Mouse (Mus musculus) embryonic facial prominence, embryonic 14.5 days (tissue): Measurements from ENCODE around the gene Nwd2. TPM values are rescaled to one million over a fixed set of nuclear protein-coding genes. Genes with fewer than 3 reads are reported as not detected.

Experiments used
- ATAC-seq: fragments of 200-750 bp; cut with Nextera tagmentation; 2 replicates; pipeline ENCODE4 v1.8.0; 2017; ENCODE audit warnings: low read depth, moderate number of reproducible peaks, moderate TSS enrichment
- DNase-seq: peaks from one replicate; pipeline ENCODE4 v3.0.0-alpha.2; 2015; ENCODE audit warnings: low spot score
- H3K27ac ChIP-seq: fragments of 300-500 bp; sonication (generic); replicated peaks from 2 replicates; pipeline ENCODE4 v1.5.1; 2014; ENCODE audit warnings: low read depth, mild to moderate bottlenecking, low read length, moderate library complexity
- H3K27me3 ChIP-seq: fragments of 300-500 bp; sonication (generic); replicated peaks from 2 replicates; pipeline ENCODE4 v1.6.1; 2014; ENCODE audit warnings: low read length; ENCODE audit not compliant: control insufficient read depth, insufficient read depth
- H3K36me3 ChIP-seq: fragments of 300-500 bp; sonication (generic); 2 replicates; pipeline ENCODE4 v1.6.1; 2014; ENCODE audit warnings: low read length, mixed read lengths; ENCODE audit not compliant: control insufficient read depth, insufficient read depth
- H3K4me1 ChIP-seq: fragments of 300-500 bp; sonication (generic); 2 replicates; pipeline ENCODE4 v1.6.1; 2014; ENCODE audit warnings: antibody characterized with exemption, low read length; ENCODE audit not compliant: control insufficient read depth, insufficient read depth
- H3K4me2 ChIP-seq: fragments of 300-500 bp; sonication (generic); 2 replicates; pipeline ENCODE4 v1.6.1; 2014; ENCODE audit warnings: low read depth, mild to moderate bottlenecking, low read length, moderate library complexity, mixed read lengths
- H3K4me3 ChIP-seq: fragments of 300-500 bp; sonication (generic); 2 replicates; pipeline ENCODE4 v1.5.1; 2014; ENCODE audit warnings: low read depth, mild to moderate bottlenecking, low read length
- H3K9ac ChIP-seq: fragments of 300-500 bp; sonication (generic); 2 replicates; pipeline ENCODE4 v1.6.1; 2014; ENCODE audit warnings: low read depth, mild to moderate bottlenecking, low read length, moderate library complexity, mixed read lengths
- H3K9me3 ChIP-seq: fragments of 300-500 bp; sonication (generic); 2 replicates; pipeline ENCODE4 v1.6.1; 2016; ENCODE audit warnings: low read length; ENCODE audit not compliant: control insufficient read depth
- WGBS: fragments of 180-500 bp; shearing (Covaris S2); extraction: QIAGEN DNeasy Blood & Tissue Kit; methylation state at CpG from one replicate; pipeline ENCODE4 v1.1.7; 2014; 5-methylcytosine and 5-hydroxymethylcytosine counted together
- polyA plus RNA-seq: library from polyadenylated mRNA; unstranded; fragments of >200 nt; fragmentation: Nextera tagmentation; extraction: Ambion mirVana; gene quantifications from 2 replicates; pipeline ENCODE4 v1.2.1, GENCODE M21; 2014

The Nwd2 gene
- polyA plus RNA-seq, 1 experiment from 2014 or later, result 1.5 TPM

DNA sequence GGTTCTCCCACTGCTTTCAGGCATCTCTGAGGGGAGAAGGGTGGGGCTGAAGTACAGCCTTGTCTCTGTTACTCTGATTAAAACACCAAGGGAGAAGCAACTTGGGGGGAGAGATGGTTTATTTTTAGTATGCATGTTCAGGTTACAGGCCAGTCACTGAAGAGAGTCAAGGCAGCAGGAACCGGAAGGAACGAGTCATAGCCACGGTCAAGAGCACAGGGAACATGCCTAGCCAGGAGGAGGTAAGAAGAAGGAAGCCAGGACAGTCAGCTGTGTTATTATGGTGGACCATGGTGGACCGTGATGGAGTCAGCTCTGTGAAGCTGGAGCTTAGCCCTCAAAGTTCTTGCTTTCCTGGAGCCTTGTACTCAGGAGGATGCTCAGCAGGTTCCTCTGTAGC, 119.3 kb downstream of the Nwd2 start:
- Histone ChIP-seq H3K9ac (no peak overlapping the region), H3K36me3 (no peaks in the 10 kb centered on the region), H3K27me3 (no peaks in the 10 kb centered on the region), H3K27ac (no peak overlapping the region), H3K4me2 (no peak overlapping the region), H3K9me3 (no peaks in the 10 kb centered on the region), H3K4me3 (no peak overlapping the region), H3K4me1 (no peaks in the 10 kb centered on the region)
- DNase-seq, result no peak
- WGBS, result 68% methylated on average over 4 of the region's 4 CpGs
- 0 out of 2 replicates have a peak, but pooled peaks have one; percentile 22 for ATAC-seq

DNA sequence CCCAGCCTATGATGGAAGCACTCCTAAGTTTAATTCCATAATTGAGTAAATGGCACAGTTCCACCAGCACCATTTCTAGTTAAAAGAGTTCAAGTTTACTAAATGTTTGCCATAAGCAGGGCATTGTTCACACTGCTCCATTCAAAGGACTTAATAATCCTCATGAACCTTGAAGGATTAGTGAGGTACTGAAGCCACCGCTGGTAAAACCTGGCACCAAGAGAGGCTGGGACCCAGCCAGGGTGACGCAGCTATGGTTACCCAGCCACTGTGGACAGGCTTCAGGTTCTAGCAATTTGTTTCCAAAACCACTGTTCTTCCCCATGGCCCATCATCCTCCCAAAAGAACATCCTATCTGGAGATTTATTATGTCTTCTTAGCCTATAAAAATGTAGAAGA, 124.1 kb downstream of the Nwd2 start:
- H3K9me3 ChIP-seq, result no peaks in the 10 kb centered on the region
- no peak for DNase-seq
- H3K4me2 ChIP-seq, result no peak overlapping the region
- no peaks in the 10 kb centered on the region for H3K4me1 ChIP-seq
- no peaks in the 10 kb centered on the region for H3K36me3 ChIP-seq
- no peak for ATAC-seq
- no peak overlapping the region for H3K4me3 ChIP-seq
- WGBS, result 75% methylated on average over 2 of the region's 2 CpGs
- H3K9ac ChIP-seq, result no peak overlapping the region
- H3K27ac ChIP-seq, result no peak overlapping the region
- no peaks in the 10 kb centered on the region for H3K27me3 ChIP-seq

DNA sequence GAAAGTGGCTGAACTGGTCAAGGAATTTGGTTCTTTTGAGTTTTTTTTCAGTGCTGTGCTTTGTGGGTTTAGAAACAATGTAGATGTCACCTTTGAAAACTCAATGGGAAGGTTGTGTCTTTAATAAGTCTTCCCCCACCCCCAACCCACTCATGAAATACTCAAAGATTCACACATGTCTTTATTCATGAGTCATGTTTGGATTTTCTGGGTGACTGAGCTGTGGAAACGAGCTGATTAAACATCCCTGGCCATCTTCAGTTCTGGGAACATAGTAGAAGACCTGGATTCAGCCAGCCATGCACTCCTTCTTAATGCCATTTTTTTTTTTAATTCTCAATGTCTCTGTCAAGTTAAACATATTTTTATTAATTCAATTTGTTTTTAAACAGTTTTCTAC, 124.7 kb downstream of the Nwd2 start:
- no peak for DNase-seq
- no peaks in the 10 kb centered on the region for H3K4me1 ChIP-seq

DNA sequence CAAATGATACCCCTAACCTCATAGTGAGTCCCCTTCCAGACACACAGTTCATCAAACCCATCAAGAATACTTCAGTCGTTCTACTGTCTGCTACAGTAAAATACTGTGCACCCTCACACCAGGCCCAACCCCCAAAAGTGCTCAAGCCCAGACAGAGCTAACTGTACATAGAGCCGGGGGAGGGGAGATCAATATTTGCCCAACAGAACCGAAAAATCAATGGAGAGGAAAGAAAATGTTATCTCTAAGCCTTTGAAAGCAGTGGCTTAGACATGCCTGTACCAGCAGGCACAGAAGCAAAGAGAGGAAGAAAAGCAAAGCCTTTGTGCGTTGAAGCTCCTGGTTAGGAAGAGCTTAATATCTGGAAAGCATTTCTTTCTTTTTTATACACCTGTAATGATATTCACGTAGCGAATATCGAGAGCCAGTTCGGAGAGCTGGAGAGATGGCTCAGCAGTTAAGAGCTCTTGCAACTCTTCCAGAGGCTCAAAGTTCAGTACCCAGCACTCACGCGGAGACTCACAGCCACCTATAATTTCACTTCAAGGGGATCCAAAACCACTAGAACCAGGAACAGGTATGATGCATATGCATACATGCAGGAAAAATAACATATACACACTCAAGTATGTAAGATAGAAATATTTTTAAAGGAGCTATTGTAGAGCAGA, 139.4 kb downstream of the Nwd2 start:
- Histone ChIP-seq H3K27ac (no peak overlapping the region), H3K27me3 (no peaks in the 10 kb centered on the region), H3K36me3 (no peaks in the 10 kb centered on the region), H3K9me3 (no peaks in the 10 kb centered on the region), H3K4me1 (no peaks in the 10 kb centered on the region), H3K4me3 (no peak overlapping the region), H3K9ac (no peak overlapping the region), H3K4me2 (no peak overlapping the region)
- 82% methylated on average over 10 of the region's 10 CpGs for WGBS
- ATAC-seq (no peak), DNase-seq (no peak)

More for the DNA sequence above, 124.7 kb downstream of the Nwd2 start:
- Histone ChIP-seq H3K4me2 (no peak overlapping the region), H3K4me3 (no peak overlapping the region), H3K36me3 (no peaks in the 10 kb centered on the region), H3K9ac (no peak overlapping the region), H3K27ac (no peak overlapping the region), H3K27me3 (no peaks in the 10 kb centered on the region), H3K9me3 (no peaks in the 10 kb centered on the region)
- 58% methylated on average over 1 of the region's 1 CpGs for WGBS
- no peak for ATAC-seq

DNA sequence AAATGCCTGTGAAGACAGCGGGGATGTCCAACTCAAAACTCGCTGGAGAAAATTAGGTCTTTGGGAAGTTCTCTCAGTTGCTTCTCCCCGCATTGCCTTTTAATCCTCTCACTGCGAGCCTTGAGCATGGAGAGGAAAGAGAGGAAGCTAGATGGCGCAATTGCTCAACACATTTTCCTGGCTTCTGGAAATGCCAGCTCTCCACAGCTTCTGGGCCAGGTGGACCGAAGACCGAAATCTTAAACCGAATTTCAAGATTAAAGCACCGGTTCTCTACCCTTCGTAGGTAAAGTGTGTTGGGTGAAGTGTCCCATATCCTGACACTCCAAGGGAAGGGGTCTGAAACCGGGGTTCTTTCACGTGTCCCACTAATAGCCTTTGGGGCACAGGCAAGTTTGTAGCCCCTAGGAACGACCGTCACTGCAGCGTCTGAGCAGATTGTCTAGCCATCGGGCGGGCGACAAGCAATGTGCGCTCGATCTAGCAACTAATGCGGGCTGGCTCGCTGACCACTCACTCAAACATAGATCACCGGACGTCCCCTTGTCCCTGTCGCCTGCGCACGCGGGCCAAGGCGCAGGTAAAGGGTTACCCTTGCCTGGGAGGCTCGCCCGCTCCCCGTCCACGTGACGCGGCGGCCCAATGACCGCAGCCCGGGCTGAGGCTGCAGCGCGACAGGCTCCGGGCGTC, 163.1 kb downstream of the Nwd2 start, which contains the start of gene 0610040J01Rik:
TSS of gene 0610040J01Rik (plus strand) at position 545 of the 690 bp plus-strand sequence.
- peak within 1 kb of the TSS; percentile 56 for H3K4me3 ChIP-seq
- peak within 1 kb of the TSS; percentile 61 for H3K9ac ChIP-seq
- no peaks in the 10 kb centered on the region for H3K36me3 ChIP-seq
- ATAC-seq (peak; percentile 89), DNase-seq (peak; percentile 87)
- H3K4me2 ChIP-seq, result peak within 1 kb of the TSS; percentile 98
- 2% methylated on average over 41 of the region's 42 CpGs for WGBS
- H3K27ac ChIP-seq, result no peak within 1 kb of the TSS
- no peaks in the 10 kb centered on the region for H3K4me1 ChIP-seq
- H3K9me3 ChIP-seq, result peaks cover 4% of the 10 kb centered on the region; the same call in 1 of the 2 replicates
- H3K27me3 ChIP-seq, result peaks cover 26% of the 10 kb centered on the region

DNA sequence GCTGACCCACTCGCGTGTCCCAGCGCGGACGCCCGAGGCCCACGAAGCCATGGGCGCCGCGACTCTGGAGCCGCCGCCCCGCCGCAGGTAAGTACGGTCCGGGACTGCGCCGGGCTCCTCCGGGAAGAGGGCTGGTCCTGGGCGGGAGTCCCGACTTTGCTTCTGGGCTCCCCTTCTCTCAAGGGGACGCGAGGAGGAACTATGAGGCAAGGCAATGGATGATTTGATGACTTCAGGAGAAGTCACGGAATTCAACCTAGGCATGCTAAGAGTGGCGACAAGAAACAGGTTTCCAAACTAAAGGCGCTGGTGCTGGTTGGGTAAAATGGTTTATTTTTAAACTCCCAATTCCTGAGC, 163.6 kb downstream of the Nwd2 start:
- DNase-seq (no peak), ATAC-seq (no peak)
- H3K9ac ChIP-seq, result peak overlapping the region; percentile 61
- no peaks in the 10 kb centered on the region for H3K36me3 ChIP-seq
- 2% methylated on average over 23 of the region's 26 CpGs for WGBS
- peak overlapping the region; percentile 56 for H3K4me3 ChIP-seq
- no peak overlapping the region for H3K27ac ChIP-seq
- peak overlapping the region; percentile 98 for H3K4me2 ChIP-seq
- H3K27me3 ChIP-seq, result peaks cover 26% of the 10 kb centered on the region
- H3K4me1 ChIP-seq, result no peaks in the 10 kb centered on the region
- peaks cover 4% of the 10 kb centered on the region; the same call in 1 of the 2 replicates for H3K9me3 ChIP-seq

DNA sequence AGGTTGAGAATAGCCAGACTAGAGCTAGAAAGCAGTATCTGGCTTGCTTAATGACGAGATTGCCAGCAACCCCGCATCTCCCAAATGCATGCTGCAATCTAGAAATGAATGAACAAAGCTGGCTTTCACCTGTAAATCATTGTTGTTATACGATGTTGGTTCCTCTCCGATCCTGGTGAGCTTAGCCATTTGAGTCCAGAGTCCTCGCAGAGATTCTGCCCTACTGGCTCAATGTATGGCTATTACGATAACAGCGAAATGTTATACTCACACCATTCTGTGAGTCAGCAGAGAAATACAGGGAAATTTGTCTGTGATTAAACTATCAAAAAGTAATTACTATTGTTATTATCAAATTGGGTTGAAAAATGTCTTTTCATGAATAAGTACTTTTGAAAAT, 167.7 kb downstream of the Nwd2 start:
- Histone ChIP-seq H3K4me3 (no peak overlapping the region), H3K27me3 (peaks cover 23% of the 10 kb centered on the region), H3K4me2 (no peak overlapping the region), H3K9me3 (peaks cover under 1% of the 10 kb centered on the region; the same call in 1 of the 2 replicates), H3K9ac (no peak overlapping the region), H3K36me3 (no peaks in the 10 kb centered on the region), H3K4me1 (no peaks in the 10 kb centered on the region), H3K27ac (no peak overlapping the region)
- DNase-seq (no peak), ATAC-seq (no peak)
- WGBS, result 81% methylated on average over 7 of the region's 7 CpGs

DNA sequence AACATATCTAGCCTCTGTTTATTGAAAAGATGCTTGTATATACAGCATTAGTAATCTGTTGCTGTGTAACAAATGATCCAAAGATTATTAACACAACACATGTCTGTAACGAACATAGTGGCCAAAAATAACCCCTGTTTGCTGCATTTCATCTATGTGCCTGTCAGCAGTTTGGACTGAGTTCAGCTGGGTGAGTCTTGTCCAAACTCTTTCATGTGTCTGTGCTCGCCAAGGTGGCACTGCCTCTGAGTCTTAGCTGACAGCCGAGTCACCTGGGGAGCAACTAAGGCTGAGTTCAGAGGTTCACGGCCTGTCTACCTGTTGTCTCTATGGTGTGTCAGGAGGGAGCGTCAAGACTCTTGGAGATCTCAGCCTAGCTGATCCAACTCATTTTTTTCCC, 168.4 kb downstream of the Nwd2 start:
- no peak overlapping the region for H3K4me2 ChIP-seq
- no peaks in the 10 kb centered on the region for H3K36me3 ChIP-seq
- H3K9ac ChIP-seq, result no peak overlapping the region
- no peak for DNase-seq
- H3K4me3 ChIP-seq, result no peak overlapping the region
- peaks cover 20% of the 10 kb centered on the region for H3K27me3 ChIP-seq
- WGBS, result 75% methylated on average over 5 of the region's 5 CpGs
- H3K9me3 ChIP-seq, result no peaks in the 10 kb centered on the region
- H3K27ac ChIP-seq, result no peak overlapping the region
- no peaks in the 10 kb centered on the region for H3K4me1 ChIP-seq
- ATAC-seq, result no peak
